Mouse (Mus musculus) megakaryocyte, adult 5-6 weeks (primary cell): ENCODE results near the gene Spcs2. TPM values are rescaled to one million over a fixed set of nuclear protein-coding genes. Genes with fewer than 3 reads are reported as not detected.

ENCODE experiments used
- ATAC-seq: 2 replicates; pipeline ENCODE4 v1.8.0; 2016; ENCODE audit warnings: mild to moderate bottlenecking, inconsistent platforms; ENCODE audit not compliant: poor library complexity, severe bottlenecking
- total RNA-seq, 2 experiments: library from RNA; stranded (forward) in 1 of 2; stranded (reverse) in 1 of 2; fragments of 153-499, 151-499 nt in 1 of 2; fragments of 221-1000, 200-1000 nt in 1 of 2; gene quantifications; 2 replicates each; pipeline versions ENCODE4 v1.2.3 to v1.2.4; 2015 to 2017

Spcs2 gene
- total RNA-seq, 2 experiments from 2014 or later: 137 to 205 TPM

DNA sequence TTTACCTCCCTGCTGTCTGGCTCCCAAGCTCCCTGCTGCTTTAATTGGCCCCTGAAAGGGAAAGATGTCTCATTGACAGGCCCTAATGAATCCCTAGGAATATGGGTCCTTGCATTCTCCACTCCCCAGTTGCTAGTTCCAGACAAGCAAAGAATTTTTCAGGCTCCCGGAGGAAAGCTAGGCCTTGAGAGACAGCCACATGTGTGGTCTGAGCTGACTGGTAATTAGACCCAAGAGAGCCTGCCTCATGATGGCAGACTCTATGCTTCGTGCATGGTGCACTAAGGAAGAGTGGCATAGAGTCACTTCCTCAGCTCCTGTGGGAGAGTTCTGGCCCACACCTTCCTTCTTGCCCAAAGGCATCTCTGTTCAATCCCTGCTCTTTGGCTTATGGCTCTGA, 75.3 kb downstream of the Spcs2 start:
- ATAC-seq: no peak

Other genes starting within 250 kb of the Spcs2 start
- gene Tpbgl, start 236.4 kb downstream of the Spcs2 start, total RNA-seq (2015): 0.27 TPM in 1 of 2 replicates, not detected in the other
- gene Tpbgl, start 236.4 kb downstream of the Spcs2 start, total RNA-seq (2017): 0.07 TPM in 1 of 2 replicates, not detected in the other
- gene Slco2b1, start 152.1 kb downstream of the Spcs2 start, total RNA-seq (2015): 0.16 TPM in 1 of 2 replicates, not detected in the other
- 0.11 and 1.5 TPM in 2 replicates for gene Slco2b1, start 152.1 kb downstream of the Spcs2 start, total RNA-seq (2017)
- gene Olfr520, start 133.2 kb downstream of the Spcs2 start, total RNA-seq (2015): not detected in 2 replicates
- gene Olfr520, start 133.2 kb downstream of the Spcs2 start, total RNA-seq (2017): not detected in 2 replicates
- not detected in 2 replicates for gene Olfr521, start 100.0 kb downstream of the Spcs2 start, total RNA-seq (2015)
- gene Olfr521, start 100.0 kb downstream of the Spcs2 start, total RNA-seq (2017): not detected in 2 replicates
- gene Neu3, start 35.0 kb downstream of the Spcs2 start, total RNA-seq (2015): 0.22 and 1.4 TPM in 2 replicates
- gene Neu3, start 35.0 kb downstream of the Spcs2 start, total RNA-seq (2017): 1.1 and 1.8 TPM in 2 replicates
- 0.11 TPM in 1 of 2 replicates, not detected in the other for gene Xrra1, start 4.3 kb downstream of the Spcs2 start, total RNA-seq (2015)
- not detected in 2 replicates for gene Xrra1, start 4.3 kb downstream of the Spcs2 start, total RNA-seq (2017)
- gene Rnf169, start 117.0 kb upstream of the Spcs2 start, total RNA-seq (2015): 13.2 and 13.7 TPM in 2 replicates
- gene Rnf169, start 117.0 kb upstream of the Spcs2 start, total RNA-seq (2017): 19.5 and 22.0 TPM in 2 replicates
- gene Chrdl2, start 142.7 kb upstream of the Spcs2 start, total RNA-seq (2015): not detected in 2 replicates
- not detected in 2 replicates for gene Chrdl2, start 142.7 kb upstream of the Spcs2 start, total RNA-seq (2017)